ENCODE assay signal across 8 mouse cellular contexts in the genomic region with DNA sequence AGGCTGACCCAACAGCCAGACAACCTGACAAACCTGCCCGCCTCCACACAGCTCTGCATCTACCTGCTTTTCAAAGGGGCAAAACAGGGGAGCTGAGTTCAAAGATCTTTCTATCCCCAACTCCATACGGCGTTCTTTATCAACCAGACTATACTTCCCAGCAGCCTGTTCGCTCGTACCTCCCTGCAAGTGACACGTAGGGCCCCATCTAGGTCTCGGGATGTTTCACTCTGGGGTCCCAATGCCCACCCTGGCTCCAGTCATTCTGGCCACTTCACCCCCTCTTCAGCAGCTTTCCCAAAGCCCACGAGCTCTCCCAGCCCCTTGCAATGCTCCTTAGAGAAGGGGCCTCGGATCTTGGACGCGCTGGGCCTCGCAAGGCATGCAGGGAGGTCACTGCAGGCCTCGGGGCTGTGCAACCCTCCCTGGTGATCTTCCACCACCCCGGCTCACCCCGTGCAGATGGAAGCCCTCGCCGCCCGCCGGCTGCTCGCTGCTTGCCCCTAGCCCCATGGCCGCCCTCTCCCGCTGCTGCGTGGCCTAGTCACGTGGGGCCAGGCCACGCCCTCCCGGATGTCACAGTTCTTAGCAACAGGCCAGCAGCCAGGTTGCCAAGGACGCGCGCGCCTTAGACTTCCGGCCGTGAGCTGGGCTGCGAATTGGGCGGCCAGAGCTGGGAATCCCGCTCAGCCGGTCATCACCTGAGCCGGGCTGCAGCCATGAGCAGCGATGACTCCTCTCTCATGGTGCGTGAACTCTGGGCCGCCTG. TPM values are rescaled to one million over a fixed set of nuclear protein-coding genes. Genes with fewer than 3 reads are reported as not detected.
DNase-seq lines count a peak whose midpoint lies in the region; ATAC-seq and TF ChIP-seq lines count a peak whose summit lies in the region.

Gorasp1 (minus strand) TSS at position 561 of the 769 bp plus-strand sequence.
Ttc21a (plus strand) TSS at position 602 of the 769 bp plus-strand sequence.

- peak within 1 kb of the TSS; percentile 13 for H3K27ac ChIP-seq in MEL (ENCODE audit: control insufficient read depth, low read depth, low read length)
- peak within 1 kb of the TSS; percentile 84 for H3K27ac ChIP-seq in cerebellum, adult 2 months (ENCODE audit: insufficient read depth, low read length)
- peak within 1 kb of the TSS; percentile 73 for H3K27ac ChIP-seq in forebrain, postnatal 0 days (ENCODE audit: low read depth, low read length)
- peak within 1 kb of the TSS; percentile 75 for H3K27ac ChIP-seq in lung, embryonic 15.5 days

- H3K27me3 ChIP-seq in MEL (ENCODE audit: control insufficient read depth in 1 of 2, insufficient read depth in 2 of 2, low read length in 2 of 2) = no peaks in the 10 kb centered on the region
- no peaks in the 10 kb centered on the region for H3K27me3 ChIP-seq in cerebellum, adult 2 months (ENCODE audit: control insufficient read depth, insufficient read depth, low read length)
- no peaks in the 10 kb centered on the region for H3K27me3 ChIP-seq in forebrain, postnatal 0 days (ENCODE audit: insufficient read depth, low read length)
- no peaks in the 10 kb centered on the region for H3K27me3 ChIP-seq in lung, embryonic 15.5 days

- peak; percentile 92 for DNase-seq in MEL (ENCODE audit: low read depth, low spot score)
- DNase-seq in cerebellum, adult 2 months = peak; percentile 90 to 93
- DNase-seq in forebrain, postnatal 0 days = peak; percentile 95
- DNase-seq in heart, postnatal 4 days = peak; percentile 97
- DNase-seq in layer of hippocampus, adult 8-10 months (ENCODE audit: low spot score in 2 of 2) = peak; percentile 86 to 91
- DNase-seq in ovary, adult 18-20 months (ENCODE audit: low spot score) = peak; percentile 88
- peak; percentile 94 for DNase-seq in thymus, postnatal 0 days (ENCODE audit: low spot score)

- peaks cover 0 to 10% of the 10 kb centered on the region in 2 experiments; a peak in 2 of 4 replicates for H3K4me1 ChIP-seq in MEL (ENCODE audit: control insufficient read depth in 1 of 2, insufficient read depth in 2 of 2, low read length in 2 of 2)
- peaks cover 8% of the 10 kb centered on the region; the same call in 1 of the 2 replicates for H3K4me1 ChIP-seq in cerebellum, adult 2 months (ENCODE audit: control insufficient read depth, insufficient read depth, low read length)
- H3K4me1 ChIP-seq in forebrain, postnatal 0 days (ENCODE audit: insufficient read depth) = peaks cover 7% of the 10 kb centered on the region
- peaks cover 26% of the 10 kb centered on the region for H3K4me1 ChIP-seq in lung, embryonic 15.5 days

- peak; percentile 70 to 86 for TF ChIP-seq POLR2A in MEL (IDR thresholded peaks at IDR 0.05; ENCODE audit: control insufficient read depth in 1 of 2, insufficient read depth in 1 of 2, low read depth in 1 of 2, low read length in 2 of 2, poor library complexity in 1 of 2)
- TF ChIP-seq POLR2A in cerebellum, adult 2 months (IDR thresholded peaks at IDR 0.05; ENCODE audit: borderline replicate concordance, insufficient read depth, low read length) = peak; percentile 86

- H3K36me3 ChIP-seq in MEL (ENCODE audit: control insufficient read depth in 1 of 2, insufficient read depth in 2 of 2, low read length in 2 of 2) = peaks cover 0 to 3% of the 10 kb centered on the region in 2 experiments; a peak in 3 of 4 replicates
- peaks cover 4% of the 10 kb centered on the region for H3K36me3 ChIP-seq in forebrain, postnatal 0 days (ENCODE audit: insufficient read depth)
- peaks cover 4% of the 10 kb centered on the region; the same call in 1 of the 2 replicates for H3K36me3 ChIP-seq in lung, embryonic 15.5 days

- no peaks in the 10 kb centered on the region for H3K9me3 ChIP-seq in MEL (replicated peaks; ENCODE audit: insufficient read depth, low read length)
- no peaks in the 10 kb centered on the region for H3K9me3 ChIP-seq in forebrain, postnatal 0 days (ENCODE audit: low read length)
- no peaks in the 10 kb centered on the region for H3K9me3 ChIP-seq in lung, embryonic 15.5 days

- no peak for TF ChIP-seq RAD21 in MEL (IDR thresholded peaks at IDR 0.05; ENCODE audit: low read depth, low read length)

- H3K4me3 ChIP-seq in MEL (ENCODE audit: control insufficient read depth in 1 of 2, insufficient read depth in 1 of 2, low read depth in 2 of 2, low read length in 2 of 2) = peak within 1 kb of the TSS; percentile 77 to 84
- peak within 1 kb of the TSS; percentile 89 for H3K4me3 ChIP-seq in cerebellum, adult 2 months (replicated peaks; ENCODE audit: insufficient read depth, low read depth, low read length)
- peak within 1 kb of the TSS; percentile 82 for H3K4me3 ChIP-seq in forebrain, postnatal 0 days (ENCODE audit: low read depth, low read length)
- peak within 1 kb of the TSS; percentile 83 for H3K4me3 ChIP-seq in lung, embryonic 15.5 days

- peaks cover 12% of the 10 kb centered on the region for H3K79me2 ChIP-seq in MEL (ENCODE audit: control insufficient read depth, insufficient read depth, low read length, poor library complexity)

- H3K9ac ChIP-seq in MEL (ENCODE audit: control insufficient read depth, low read depth, low read length, poor library complexity, severe bottlenecking) = peak within 1 kb of the TSS; percentile 75
- peak within 1 kb of the TSS; percentile 92 for H3K9ac ChIP-seq in forebrain, postnatal 0 days
- H3K9ac ChIP-seq in lung, embryonic 15.5 days = peak within 1 kb of the TSS; percentile 85

- no peak for TF ChIP-seq EP300 in MEL (IDR thresholded peaks at IDR 0.05; ENCODE audit: low read depth in 1 of 2, low read length in 2 of 2)

- ATAC-seq in forebrain, postnatal 0 days = peak; percentile 98
- ATAC-seq in lung, embryonic 15.5 days (ENCODE audit: borderline replicate concordance, extremely low read depth, low FRiP score, low TSS enrichment) = peak; percentile 94

- H3K4me2 ChIP-seq in forebrain, postnatal 0 days (ENCODE audit: low read depth) = peak within 1 kb of the TSS; percentile 86
- peak within 1 kb of the TSS; percentile 91 for H3K4me2 ChIP-seq in lung, embryonic 15.5 days

- WGBS in cerebellum, adult 2 months = under 1% methylated on average over 40 of the region's 40 CpGs
- 1% methylated on average over 40 of the region's 40 CpGs for WGBS in forebrain, postnatal 0 days
- 2% methylated on average over 40 of the region's 40 CpGs for WGBS in lung, embryonic 15.5 days

- TF ChIP-seq CTCF in MEL (IDR thresholded peaks at IDR 0.05 in 2 of 3, conservative IDR thresholded peaks at IDR 0.05 in 1 of 3; ENCODE audit: control insufficient read depth in 1 of 3, insufficient read depth in 1 of 3, low read depth in 2 of 3, low read length in 3 of 3, poor library complexity in 1 of 3, severe bottlenecking in 1 of 3) = no peak
- TF ChIP-seq CTCF in cerebellum, adult 2 months (IDR thresholded peaks at IDR 0.05; ENCODE audit: borderline replicate concordance, insufficient read depth, low read depth, low read length) = no peak
- no peak for TF ChIP-seq CTCF in forebrain, postnatal 0 days (IDR thresholded peaks at IDR 0.05; ENCODE audit: low read depth)

TF ChIP-seq in MEL, 35 proteins besides CTCF, POLR2A, EP300 and RAD21 (continues in another document):
- TF ChIP-seq NRF1 (IDR thresholded peaks at IDR 0.05; ENCODE audit: insufficient read depth, low read depth, low read length, poor library complexity, severe bottlenecking) (no peak), MXI1 (IDR thresholded peaks at IDR 0.05; ENCODE audit: low read depth, low read length) (peak; percentile 96), GABPA (IDR thresholded peaks at IDR 0.05; ENCODE audit: low read depth, low read length) (no peak), ZNF384 (IDR thresholded peaks at IDR 0.05; ENCODE audit: low read depth, low read length) (no peak), SIN3A (IDR thresholded peaks at IDR 0.05; ENCODE audit: low read length) (peak; percentile 99), TAL1 (IDR thresholded peaks at IDR 0.05; ENCODE audit: low read length) (no peak), MEF2A (IDR thresholded peaks at IDR 0.05; ENCODE audit: extremely low read depth, insufficient replicate concordance, low read depth, low read length, poor library complexity, severe bottlenecking) (no peak), GATA1 (IDR thresholded peaks at IDR 0.05; ENCODE audit: low read depth, low read length) (no peak), MAX (IDR thresholded peaks at IDR 0.05; ENCODE audit: low read length) (peak; percentile 97), MYB (IDR thresholded peaks at IDR 0.05; ENCODE audit: low read depth, low read length) (no peak), RCOR1 (IDR thresholded peaks at IDR 0.05; ENCODE audit: low read depth, low read length) (no peak), MAZ (IDR thresholded peaks at IDR 0.05; ENCODE audit: low read depth, low read length) (no peak), ZMIZ1 (IDR thresholded peaks at IDR 0.05; ENCODE audit: low read depth, low read length) (peak; percentile 77; the same call in 1 of the 2 replicates), UBTF (IDR thresholded peaks at IDR 0.05; ENCODE audit: borderline replicate concordance, insufficient read depth, low read depth, low read length) (no peak)

RNA-seq across cellular contexts. Expression of gene Gorasp1, which starts in this region (rescaled TPM):
- 15.8 and 18.3 TPM in 2 replicates for total RNA-seq in MEL (2012; rRNA removed)
- 10 to 100 TPM in 1 of 2 experiments, not detected in 1; 21.9 TPM for polyA plus RNA-seq in MEL (2012; ENCODE audit: insufficient read depth in 1 of 2, insufficient read length in 2 of 2, low read depth in 1 of 2, low replicate concordance in 2 of 2, missing spikeins in 1 of 2)
- 22.1 and 23.6 TPM in 2 replicates for polyA plus RNA-seq in cerebellum, adult 2 months (2012; rRNA removed)
- 15.3 and 27.9 TPM in 2 replicates for total RNA-seq in forebrain, postnatal 0 days (2014; rRNA removed)
- polyA plus RNA-seq in forebrain, postnatal 0 days (2015; fragmentation: Nextera tagmentation; extraction: Ambion mirVana) = 20.3 and 24.0 TPM in 2 replicates
- 10 to 100 TPM; 15.2 to 16.0 TPM for total RNA-seq in heart, postnatal 4 days (2021)
- 10 to 100 TPM; 30.5 to 35.7 (median 34.1) TPM for total RNA-seq in layer of hippocampus, adult 8-10 months (2022)
- polyA plus RNA-seq in lung, embryonic 15.5 days (2015; fragmentation: Nextera tagmentation; extraction: Ambion mirVana) = 31.1 and 35.6 TPM in 2 replicates
- 7.6 and 8.3 TPM in 2 replicates for polyA plus RNA-seq in thymus, postnatal 0 days (2015; fragmentation: Nextera tagmentation; extraction: Ambion mirVana)

RNA-seq across cellular contexts. Expression of gene Ttc21a, which starts in this region (rescaled TPM):
- total RNA-seq in MEL (2012; rRNA removed) = not detected in 2 replicates
- polyA plus RNA-seq in MEL (2012; ENCODE audit: insufficient read depth in 1 of 2, insufficient read length in 2 of 2, low read depth in 1 of 2, low replicate concordance in 2 of 2, missing spikeins in 1 of 2) = under 1 TPM in 1 of 2 experiments, not detected in 1; 0.01 TPM
- 0.56 and 1.2 TPM in 2 replicates for polyA plus RNA-seq in cerebellum, adult 2 months (2012; rRNA removed)
- total RNA-seq in forebrain, postnatal 0 days (2014; rRNA removed) = 2.5 and 4.3 TPM in 2 replicates
- polyA plus RNA-seq in forebrain, postnatal 0 days (2015; fragmentation: Nextera tagmentation; extraction: Ambion mirVana) = 0.45 and 0.85 TPM in 2 replicates
- under 1 TPM in 1 of 2 experiments, not detected in 1; 0.07 TPM for total RNA-seq in heart, postnatal 4 days (2021)
- 1 to 10 TPM; 1.2 to 2.8 (median 1.4) TPM for total RNA-seq in layer of hippocampus, adult 8-10 months (2022)
- 0.67 and 1.1 TPM in 2 replicates for polyA plus RNA-seq in lung, embryonic 15.5 days (2015; fragmentation: Nextera tagmentation; extraction: Ambion mirVana)
- polyA plus RNA-seq in thymus, postnatal 0 days (2015; fragmentation: Nextera tagmentation; extraction: Ambion mirVana) = 0.05 TPM in 2 replicates

Comparison
In these comparisons a context has a peak if more than half of its experiments do, and no peak if none do; other contexts are left out.
1. Peak in every context shown above with its lines: DNase-seq, ATAC-seq, H3K4me3 ChIP-seq and H3K27ac ChIP-seq.
2. H3K27ac ChIP-seq: peak in every context shown above with its lines; median percentile 84 in cerebellum, adult 2 months; 75 in lung, embryonic 15.5 days; 73 in forebrain, postnatal 0 days; 13 in MEL.